Mouse (Mus musculus) heart, embryonic 11.5 days (tissue): ENCODE measurements around the gene Ubqln4. TPM values are rescaled to one million over a fixed set of nuclear protein-coding genes. Genes with fewer than 3 reads are reported as not detected.

Source experiments
- ATAC-seq: fragments of 200-750 bp; cut with Nextera tagmentation; replicated peaks from 2 replicates; pipeline ENCODE4 v1.8.0; 2017; ENCODE audit warnings: moderate library complexity; ENCODE audit not compliant: insufficient number of reproducible peaks, low FRiP score, low TSS enrichment
- H3K27ac ChIP-seq: fragments of 300-500 bp; sonication (generic); 2 replicates; pipeline ENCODE4 v1.5.1; 2014; ENCODE audit warnings: mild to moderate bottlenecking, low read depth, low read length
- H3K27me3 ChIP-seq: fragments of 300-500 bp; sonication (generic); 2 replicates; pipeline ENCODE4 v1.6.1; 2014; ENCODE audit warnings: mild to moderate bottlenecking, low read length, mixed read lengths; ENCODE audit not compliant: control insufficient read depth, insufficient read depth
- H3K36me3 ChIP-seq: fragments of 300-500 bp; sonication (generic); 2 replicates; pipeline ENCODE4 v1.6.1; 2014; ENCODE audit warnings: mild to moderate bottlenecking, low read length, moderate library complexity, mixed read lengths; ENCODE audit not compliant: control insufficient read depth, insufficient read depth
- H3K4me1 ChIP-seq: fragments of 300-500 bp; sonication (generic); 2 replicates; pipeline ENCODE4 v1.6.1; 2014; ENCODE audit warnings: low read length; ENCODE audit not compliant: control insufficient read depth, insufficient read depth
- H3K4me2 ChIP-seq: fragments of 300-500 bp; sonication (generic); 2 replicates; pipeline ENCODE4 v1.6.1; 2014; ENCODE audit warnings: mild to moderate bottlenecking, moderate library complexity
- H3K4me3 ChIP-seq: fragments of 300-500 bp; sonication (generic); 2 replicates; pipeline ENCODE4 v1.5.1; 2014; ENCODE audit warnings: low read depth, low read length
- H3K9ac ChIP-seq: fragments of 300-500 bp; sonication (generic); 2 replicates; pipeline ENCODE4 v1.6.1; 2014; ENCODE audit warnings: mild to moderate bottlenecking, low read depth, low read length, moderate library complexity
- H3K9me3 ChIP-seq: fragments of 300-500 bp; sonication (generic); replicated peaks from 2 replicates; pipeline ENCODE4 v1.6.1; 2016; ENCODE audit warnings: low read length; ENCODE audit not compliant: control insufficient read depth
- WGBS: fragments of 180-500 bp; shearing (Covaris S2); extraction: QIAGEN DNeasy Blood & Tissue Kit; methylation state at CpG from one replicate; pipeline ENCODE4 v1.1.7; 2014; ENCODE audit not compliant: insufficient replicate concordance; 5-methylcytosine and 5-hydroxymethylcytosine counted together
- polyA plus RNA-seq: library from polyadenylated mRNA; unstranded; fragments of >200 nt; fragmentation: Nextera tagmentation; extraction: Ambion mirVana; gene quantifications from 2 replicates; pipeline ENCODE4 v1.2.1, GENCODE M21; 2014

The Ubqln4 gene
- polyA plus RNA-seq = 48.8 and 49.5 TPM in 2 replicates

DNA sequence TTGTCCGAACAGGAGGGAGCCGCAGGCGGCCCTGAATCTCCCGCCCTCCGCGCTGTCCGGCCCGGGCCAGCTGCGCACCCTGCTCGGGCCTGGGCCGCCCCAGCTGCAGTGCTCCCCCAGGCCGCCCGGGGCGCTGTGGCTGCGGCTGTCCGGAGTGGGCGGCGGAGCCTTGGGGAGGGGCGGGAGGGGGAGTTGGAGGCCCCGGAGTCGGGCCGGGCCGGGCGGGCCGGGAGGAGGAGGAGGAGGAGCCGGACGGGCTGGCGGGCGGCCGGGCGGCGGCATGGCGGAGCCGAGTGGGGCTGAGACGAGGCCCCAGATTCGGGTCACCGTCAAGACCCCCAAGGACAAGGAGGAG lies at the start of gene Ubqln4:
Gene Ubqln4, plus strand, starts transcription at position 234 of the 355 bp plus-strand sequence.
- WGBS = 0% methylated on average over 21 of the region's 37 CpGs
- H3K4me2 ChIP-seq = peak within 1 kb of the TSS; percentile 87
- H3K9me3 ChIP-seq = no peaks in the 10 kb centered on the region
- peak; percentile 87 for ATAC-seq
- H3K36me3 ChIP-seq = peaks cover 20% of the 10 kb centered on the region
- no peaks in the 10 kb centered on the region for H3K27me3 ChIP-seq
- H3K27ac ChIP-seq = peak within 1 kb of the TSS; percentile 98
- peak within 1 kb of the TSS; percentile 93 for H3K9ac ChIP-seq
- peaks cover 14% of the 10 kb centered on the region for H3K4me1 ChIP-seq
- H3K4me3 ChIP-seq = peak within 1 kb of the TSS; percentile 80

DNA sequence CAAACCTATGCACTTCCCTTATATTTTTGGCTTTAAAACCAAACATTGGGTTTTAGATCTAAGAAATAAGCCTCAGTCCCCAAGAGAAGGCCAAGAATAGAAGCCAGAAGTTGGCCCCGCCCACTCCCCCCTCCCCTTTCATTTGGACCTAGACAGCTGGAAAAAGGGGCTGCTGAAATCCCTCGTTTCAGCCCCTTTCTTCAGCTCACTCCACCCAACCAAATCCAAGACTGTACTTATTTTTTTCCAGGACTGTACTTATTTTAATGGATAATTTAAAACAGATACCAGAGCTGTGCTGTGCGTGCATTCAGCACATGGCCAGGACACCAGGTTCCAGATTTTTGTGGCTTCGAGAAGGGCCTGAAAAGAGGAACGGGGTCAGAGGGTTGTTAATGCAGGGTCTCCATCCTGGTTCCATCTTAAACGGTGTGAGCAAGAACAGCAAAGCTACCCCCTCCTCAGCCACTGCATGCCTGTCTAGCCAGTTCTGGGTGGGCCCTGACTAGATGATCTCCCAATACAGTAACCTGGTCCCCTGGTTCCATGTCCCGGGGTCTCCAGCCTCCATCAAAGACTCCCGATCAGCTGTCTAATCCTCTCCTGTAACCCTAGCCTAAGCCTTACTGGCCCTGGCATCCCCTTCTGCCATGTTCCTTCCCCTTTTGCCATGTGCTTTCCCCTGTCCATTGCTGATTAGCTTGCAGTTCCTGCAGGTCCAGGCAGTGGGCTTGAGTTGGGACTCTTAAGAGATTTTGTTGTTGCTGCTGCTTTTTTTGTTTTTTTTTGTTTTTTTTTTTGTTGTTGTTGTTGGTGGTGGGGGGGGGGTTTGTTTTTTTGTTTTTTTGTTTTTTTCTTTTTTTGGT lies 49.4 kb upstream of the Ubqln4 start:
- H3K27me3 ChIP-seq = no peaks in the 10 kb centered on the region
- H3K9me3 ChIP-seq = no peaks in the 10 kb centered on the region
- no peak overlapping the region; the same call in 1 of the 2 replicates for H3K4me2 ChIP-seq
- no peak for ATAC-seq
- 0 out of 2 replicates have a peak overlapping the region, but pooled peaks have one; percentile 5 for H3K9ac ChIP-seq
- H3K27ac ChIP-seq = no peak overlapping the region
- H3K36me3 ChIP-seq = no peaks in the 10 kb centered on the region
- WGBS = 50% methylated on average over 8 of the region's 8 CpGs
- H3K4me1 ChIP-seq = peaks cover 32% of the 10 kb centered on the region
- no peak overlapping the region for H3K4me3 ChIP-seq

DNA sequence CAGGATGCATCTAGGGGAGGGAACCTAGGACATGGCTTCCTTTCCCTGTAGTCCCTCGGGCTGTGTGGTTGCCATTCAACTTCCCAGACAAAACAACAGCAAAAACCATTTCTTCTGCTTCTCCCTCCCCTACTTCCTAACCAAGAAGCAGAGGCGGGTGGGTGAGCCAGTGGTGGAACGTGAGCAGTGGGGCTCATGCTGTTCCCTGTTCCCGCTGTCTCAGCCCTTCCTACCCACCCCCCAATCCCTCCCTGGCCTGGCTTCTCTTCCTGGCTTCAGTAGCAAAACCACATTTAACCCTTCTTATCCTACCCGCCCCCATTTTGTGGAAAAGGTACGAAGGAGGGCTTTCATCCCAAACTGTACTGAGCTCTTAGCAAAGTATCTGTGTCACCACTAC lies 48.5 kb upstream of the Ubqln4 start:
- Histone ChIP-seq H3K9ac (no peak overlapping the region), H3K36me3 (no peaks in the 10 kb centered on the region), H3K27ac (no peak overlapping the region), H3K4me3 (no peak overlapping the region), H3K9me3 (no peaks in the 10 kb centered on the region), H3K27me3 (no peaks in the 10 kb centered on the region), H3K4me2 (no peak overlapping the region), H3K4me1 (peaks cover 37% of the 10 kb centered on the region)
- ATAC-seq = no peak
- 66% methylated on average over 6 of the region's 6 CpGs for WGBS

DNA sequence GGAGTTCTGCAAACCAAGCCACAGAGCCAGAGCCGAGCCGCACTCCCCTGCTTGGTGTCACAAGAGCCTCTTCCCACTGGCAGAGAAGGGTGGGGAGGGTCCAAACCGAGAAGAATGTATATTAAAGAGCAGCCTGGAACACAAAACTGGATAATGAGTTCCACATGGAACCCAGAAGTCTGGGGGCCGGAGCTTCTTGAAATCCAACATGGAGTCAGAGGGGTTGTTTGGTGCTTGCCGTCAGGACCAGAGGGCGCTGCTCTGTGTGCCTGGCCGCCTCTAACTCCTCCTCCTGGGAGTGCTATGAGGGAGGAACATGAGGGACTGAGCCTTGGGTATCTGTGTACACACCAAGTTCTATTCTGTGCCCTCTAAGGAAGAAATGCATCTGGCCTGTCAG lies 47.8 kb upstream of the Ubqln4 start:
- no peak overlapping the region for H3K9ac ChIP-seq
- no peaks in the 10 kb centered on the region for H3K9me3 ChIP-seq
- H3K4me2 ChIP-seq = no peak overlapping the region
- H3K36me3 ChIP-seq = no peaks in the 10 kb centered on the region
- peaks cover 36% of the 10 kb centered on the region for H3K4me1 ChIP-seq
- no peaks in the 10 kb centered on the region for H3K27me3 ChIP-seq
- 53% methylated on average over 7 of the region's 7 CpGs for WGBS
- no peak overlapping the region for H3K27ac ChIP-seq
- H3K4me3 ChIP-seq = no peak overlapping the region
- ATAC-seq = no peak

DNA sequence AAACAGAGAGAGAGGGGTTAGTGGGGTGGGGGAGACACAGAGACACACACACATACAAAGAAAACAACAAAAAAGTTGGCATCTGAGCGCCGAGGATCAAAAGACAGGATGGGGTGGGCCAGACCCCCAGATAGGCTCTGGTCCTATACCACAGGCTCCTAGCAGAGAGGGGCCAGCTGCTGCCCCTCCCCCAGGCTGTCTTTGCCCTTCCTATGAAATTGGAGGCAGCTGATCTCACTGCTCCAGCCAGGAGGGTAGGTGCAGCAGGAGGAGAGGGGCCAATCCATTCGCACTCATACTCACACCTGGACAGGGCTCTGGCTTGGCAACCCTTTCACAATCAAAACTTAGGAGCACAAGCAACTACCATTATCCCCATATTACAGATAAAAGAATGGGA lies 44.3 kb upstream of the Ubqln4 start:
- peak overlapping the region; percentile 68 for H3K4me2 ChIP-seq
- 68% methylated on average over 3 of the region's 3 CpGs for WGBS
- peaks cover 31% of the 10 kb centered on the region for H3K4me1 ChIP-seq
- H3K4me3 ChIP-seq = peak overlapping the region; percentile 41
- H3K27me3 ChIP-seq = no peaks in the 10 kb centered on the region
- H3K36me3 ChIP-seq = no peaks in the 10 kb centered on the region
- H3K9me3 ChIP-seq = no peaks in the 10 kb centered on the region
- ATAC-seq = no peak
- peak overlapping the region; percentile 58 for H3K9ac ChIP-seq
- peak overlapping the region; percentile 87 for H3K27ac ChIP-seq

DNA sequence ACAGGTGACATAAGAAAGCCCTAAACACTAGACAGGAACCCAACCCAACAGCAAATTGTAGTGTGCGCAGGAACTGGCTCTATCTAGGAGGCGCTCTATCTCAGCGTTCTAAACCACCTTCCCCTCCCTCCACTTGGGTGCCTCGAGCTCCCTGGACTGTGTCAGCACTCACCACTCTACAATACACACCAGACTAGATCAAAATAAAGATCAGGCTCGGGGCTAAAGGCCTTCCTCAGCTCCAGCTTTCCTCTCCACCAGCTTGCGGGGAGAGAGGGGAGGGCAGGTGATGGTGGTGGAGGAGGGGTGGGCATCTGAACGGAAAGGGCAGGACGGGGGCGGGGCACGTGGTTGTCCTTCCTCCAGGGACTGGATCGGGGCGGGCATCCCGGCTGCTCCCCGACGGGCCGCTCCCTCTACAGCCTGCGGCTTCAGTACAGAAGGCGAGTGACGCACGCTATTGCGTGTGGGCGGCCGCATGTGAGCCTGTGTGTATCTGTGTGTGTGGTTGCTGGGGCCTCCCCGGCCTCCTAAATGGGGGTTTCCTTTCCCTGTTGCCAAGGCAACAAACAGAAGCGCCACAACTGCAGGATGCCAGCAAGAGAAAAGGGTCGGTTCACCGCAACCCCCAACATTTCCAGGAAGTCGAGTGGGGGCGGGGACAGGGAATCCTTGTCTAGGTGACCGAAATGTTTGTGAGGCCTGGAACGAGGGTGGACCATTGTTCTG lies 43.7 kb upstream of the Ubqln4 start, which contains the start of gene Lmna:
Gene Lmna, minus strand, starts transcription at position 265 of the 729 bp plus-strand sequence.
- Histone ChIP-seq H3K4me2 (peak within 1 kb of the TSS; percentile 68), H3K4me3 (peak within 1 kb of the TSS; percentile 41), H3K27me3 (no peaks in the 10 kb centered on the region), H3K4me1 (peaks cover 32% of the 10 kb centered on the region), H3K9ac (peak within 1 kb of the TSS; percentile 58), H3K27ac (peak within 1 kb of the TSS; percentile 87), H3K36me3 (no peaks in the 10 kb centered on the region), H3K9me3 (no peaks in the 10 kb centered on the region)
- ATAC-seq = peak; percentile 90
- WGBS = under 1% methylated on average over 31 of the region's 31 CpGs

DNA sequence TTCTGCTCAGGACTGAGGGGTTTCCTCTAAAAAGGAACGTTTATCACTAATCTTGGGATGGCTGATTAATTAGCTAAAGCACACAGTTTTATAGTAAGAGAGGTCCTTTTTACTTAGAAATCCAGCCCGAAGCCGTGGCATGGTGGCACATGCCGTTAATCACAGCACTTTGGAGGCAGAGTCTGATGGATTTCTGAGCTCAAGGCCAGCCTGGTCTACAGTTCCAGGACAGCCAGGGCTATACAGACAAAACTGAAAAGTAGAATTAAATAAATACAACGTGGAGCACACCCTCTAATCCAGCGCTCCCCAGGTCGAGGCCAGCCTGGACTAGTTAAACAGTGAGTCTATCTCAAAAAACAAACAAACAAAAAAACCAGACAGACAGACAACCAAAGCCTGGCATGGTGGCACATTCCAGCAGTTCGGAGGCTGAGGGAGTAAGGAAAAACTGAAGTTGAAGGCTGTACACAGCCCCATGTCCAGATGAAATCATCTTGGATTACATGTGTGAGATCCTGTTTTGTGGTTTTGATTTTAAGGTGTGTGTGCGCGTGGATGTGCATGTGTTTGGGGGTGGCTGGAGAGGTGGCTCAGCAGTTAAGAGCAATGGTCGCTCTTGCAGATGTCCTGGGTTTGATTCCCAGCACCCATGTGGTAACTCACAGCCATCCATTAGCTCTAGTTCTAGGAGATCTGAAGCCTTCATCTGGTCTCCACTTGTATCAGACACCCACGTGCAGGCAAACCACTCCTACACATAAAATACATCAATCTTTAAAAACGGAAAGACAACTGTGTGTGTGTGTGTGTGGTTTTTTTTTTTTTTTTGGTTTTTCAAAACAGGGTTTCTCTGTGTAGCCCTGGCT lies 42.9 kb upstream of the Ubqln4 start:
- no peaks in the 10 kb centered on the region for H3K36me3 ChIP-seq
- 52% methylated on average over 13 of the region's 13 CpGs for WGBS
- H3K4me3 ChIP-seq = peak overlapping the region; percentile 41
- H3K27ac ChIP-seq = peak overlapping the region; percentile 87
- ATAC-seq = no peak
- peak overlapping the region; percentile 58 for H3K9ac ChIP-seq
- peak overlapping the region; percentile 68 for H3K4me2 ChIP-seq
- H3K4me1 ChIP-seq = peaks cover 32% of the 10 kb centered on the region
- H3K9me3 ChIP-seq = no peaks in the 10 kb centered on the region
- no peaks in the 10 kb centered on the region for H3K27me3 ChIP-seq

DNA sequence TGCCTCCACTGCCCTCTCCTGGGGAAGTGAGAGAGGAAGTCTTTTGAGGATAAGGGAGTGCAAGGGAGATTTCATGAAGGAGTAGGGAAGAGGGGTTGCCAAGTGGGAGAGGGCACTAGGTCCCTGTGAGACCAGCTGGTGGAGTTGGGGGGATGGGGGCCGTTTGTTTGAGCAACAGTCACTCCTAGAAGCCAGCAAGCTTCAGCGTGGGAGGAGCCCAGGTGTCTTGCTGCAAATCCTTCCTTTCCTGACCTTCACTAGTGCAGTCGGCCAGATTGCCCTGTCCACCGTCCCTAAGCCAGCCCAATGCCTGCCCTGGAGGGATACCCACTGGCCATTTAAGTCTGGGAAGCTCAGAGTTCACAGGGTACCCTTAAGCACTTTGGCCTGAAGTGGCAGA lies 42.0 kb upstream of the Ubqln4 start:
- Histone ChIP-seq H3K9me3 (no peaks in the 10 kb centered on the region), H3K4me1 (peaks cover 32% of the 10 kb centered on the region), H3K36me3 (no peaks in the 10 kb centered on the region), H3K27me3 (no peaks in the 10 kb centered on the region), H3K4me3 (no peak overlapping the region), H3K27ac (no peak overlapping the region), H3K9ac (no peak overlapping the region; the same call in 1 of the 2 replicates), H3K4me2 (no peak overlapping the region)
- no peak for ATAC-seq
- WGBS = 49% methylated on average over 4 of the region's 4 CpGs
